Mouse (Mus musculus): ENCODE data around the gene Bicdl1. TPM values are rescaled to one million over a fixed set of nuclear protein-coding genes. Genes with fewer than 3 reads are reported as not detected.

Bicdl1 gene
- total RNA-seq (2014; fragmentation: Nextera tagmentation) (2.6 and 3.6 TPM in 2 replicates), total RNA-seq (2017) (1.7 and 2.8 TPM in 2 replicates), polyA plus RNA-seq (2012) (5.5 and 5.8 TPM in 2 replicates)

DNA sequence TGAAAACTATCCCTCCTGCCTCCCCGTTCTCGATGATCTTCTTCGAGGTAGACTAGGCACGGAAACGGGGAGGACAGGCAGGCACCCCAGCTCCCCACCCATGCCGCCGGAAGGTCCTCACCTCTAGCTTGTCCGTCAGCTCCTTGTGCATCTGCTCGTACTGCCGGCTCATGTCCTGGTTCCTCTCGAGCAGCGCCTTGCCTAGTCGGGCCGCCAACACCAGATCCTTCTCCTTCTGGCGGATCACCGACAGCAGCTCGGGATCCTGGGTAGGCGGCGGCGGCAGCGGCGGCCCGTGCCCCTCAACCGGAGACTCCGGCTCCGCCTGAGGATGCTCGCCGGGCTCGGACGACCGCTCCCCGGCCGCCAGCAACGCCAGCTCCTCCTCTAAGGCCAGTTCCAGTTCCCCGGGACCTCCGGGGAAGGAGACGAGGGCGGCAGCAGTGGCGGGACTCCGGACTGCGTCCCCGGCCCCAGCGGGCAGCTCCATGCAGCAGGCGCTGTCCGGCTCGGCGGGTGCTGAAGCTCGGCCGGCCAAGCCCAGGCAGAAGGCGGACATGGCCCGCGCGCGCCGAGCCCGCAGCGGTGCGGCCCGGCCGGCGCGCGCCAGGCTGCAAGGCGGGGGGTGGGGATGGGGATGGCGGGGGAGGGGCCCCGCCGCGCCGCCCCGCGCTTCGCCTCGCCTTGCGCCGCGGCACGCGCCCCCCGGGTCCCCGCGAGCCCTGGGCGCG lies at the start of gene Bicdl1:
Bicdl1 (minus strand) TSS at position 621 of the 731 bp plus-strand sequence.
- Histone ChIP-seq H3K9me3 (replicated peaks) (peaks cover 25% of the 10 kb centered on the region), H3K36me3 (replicated peaks) (no peaks in the 10 kb centered on the region), H3K4me1 (ENCODE audit: insufficient read depth, low read depth, low read length) (no peaks in the 10 kb centered on the region), H3K27me3 (ENCODE audit: insufficient read depth, low read length) (peaks cover 5% of the 10 kb centered on the region; the same call in 1 of the 2 replicates), H3K4me3 (ENCODE audit: low read depth, low read length) (peak within 1 kb of the TSS; percentile 13; the same call in 1 of the 2 replicates)
- ATAC-seq (ENCODE audit: extremely low read depth, insufficient number of reproducible peaks, low FRiP score, poor library complexity, severe bottlenecking): no peak
- no peak for DNase-seq (ENCODE audit: low spot score)
- no peak for TF ChIP-seq GATA2 (IDR thresholded peaks at IDR 0.05; ENCODE audit: borderline replicate concordance, low read depth, low read length)
- no peak for TF ChIP-seq TAL1 (conservative IDR thresholded peaks at IDR 0.05; ENCODE audit: low read depth, low read length)
- no peak for TF ChIP-seq CTCF (IDR thresholded peaks at IDR 0.05; ENCODE audit: low read depth, low read length)
- no peak for TF ChIP-seq POLR2AphosphoS5 (IDR thresholded peaks at IDR 0.05; ENCODE audit: insufficient replicate concordance, low read depth, low read length)
- no peak for TF ChIP-seq GATA1 (IDR thresholded peaks at IDR 0.05; ENCODE audit: borderline replicate concordance, low read length)

DNA sequence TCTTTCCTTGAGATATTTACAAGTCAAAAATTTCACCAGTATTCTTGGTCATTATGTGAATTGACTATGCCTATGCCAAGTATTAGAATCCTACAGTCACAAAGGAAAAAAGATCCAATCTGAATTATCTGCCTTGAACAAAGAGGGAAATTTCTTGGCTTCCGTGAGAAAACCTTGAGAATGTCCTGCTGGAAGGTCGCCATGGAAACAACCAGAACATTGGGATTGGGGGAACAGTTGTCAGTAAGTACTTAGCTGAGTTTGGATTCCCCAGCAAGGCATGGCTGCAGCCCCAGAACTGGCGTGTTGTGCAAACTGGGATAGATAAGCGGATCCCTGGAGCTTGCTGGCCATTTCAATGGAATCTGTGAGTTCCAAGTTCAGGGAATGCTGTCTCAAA lies 45.5 kb upstream of the Bicdl1 start:
- Histone ChIP-seq H3K4me1 (ENCODE audit: insufficient read depth, low read depth, low read length) (no peaks in the 10 kb centered on the region), H3K27me3 (ENCODE audit: insufficient read depth, low read length) (0 out of 2 replicates have a peak, but pooled peaks cover 5% of the 10 kb centered on the region), H3K36me3 (replicated peaks) (no peaks in the 10 kb centered on the region), H3K4me3 (ENCODE audit: low read depth, low read length) (no peak overlapping the region), H3K9me3 (replicated peaks) (no peaks in the 10 kb centered on the region)
- ATAC-seq (ENCODE audit: extremely low read depth, insufficient number of reproducible peaks, low FRiP score, poor library complexity, severe bottlenecking) (no peak), DNase-seq (ENCODE audit: low spot score) (no peak)
- TF ChIP-seq POLR2AphosphoS5 (IDR thresholded peaks at IDR 0.05; ENCODE audit: insufficient replicate concordance, low read depth, low read length): no peak
- TF ChIP-seq GATA2 (IDR thresholded peaks at IDR 0.05; ENCODE audit: borderline replicate concordance, low read depth, low read length): no peak
- no peak for TF ChIP-seq GATA1 (IDR thresholded peaks at IDR 0.05; ENCODE audit: borderline replicate concordance, low read length)
- no peak for TF ChIP-seq CTCF (IDR thresholded peaks at IDR 0.05; ENCODE audit: low read depth, low read length)
- no peak for TF ChIP-seq TAL1 (conservative IDR thresholded peaks at IDR 0.05; ENCODE audit: low read depth, low read length)

DNA sequence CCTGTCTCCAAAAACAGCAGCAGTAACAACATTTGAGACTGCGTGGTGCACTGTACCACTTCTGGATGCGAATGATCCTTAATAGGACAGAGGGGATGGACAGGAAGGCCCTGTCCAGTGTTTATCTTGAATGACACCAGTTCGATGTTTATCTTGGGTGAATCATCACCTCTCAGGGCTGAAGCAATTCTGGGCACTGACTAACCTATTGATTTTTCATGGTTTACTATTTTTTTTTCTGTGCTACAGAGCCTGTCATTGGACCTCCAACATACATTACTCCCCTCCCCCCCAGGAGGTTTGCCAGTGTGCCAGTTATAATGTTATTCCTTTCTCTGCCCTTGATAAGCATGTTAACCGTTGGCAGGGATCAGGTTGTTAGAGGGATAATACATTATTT lies 43.9 kb upstream of the Bicdl1 start:
- TF ChIP-seq GATA1 (IDR thresholded peaks at IDR 0.05; ENCODE audit: borderline replicate concordance, low read length) (no peak), TAL1 (conservative IDR thresholded peaks at IDR 0.05; ENCODE audit: low read depth, low read length) (no peak), GATA2 (IDR thresholded peaks at IDR 0.05; ENCODE audit: borderline replicate concordance, low read depth, low read length) (no peak), CTCF (IDR thresholded peaks at IDR 0.05; ENCODE audit: low read depth, low read length) (no peak), POLR2AphosphoS5 (IDR thresholded peaks at IDR 0.05; ENCODE audit: insufficient replicate concordance, low read depth, low read length) (no peak)
- Histone ChIP-seq H3K4me3 (ENCODE audit: low read depth, low read length) (no peak overlapping the region), H3K36me3 (replicated peaks) (no peaks in the 10 kb centered on the region), H3K9me3 (replicated peaks) (no peaks in the 10 kb centered on the region), H3K27me3 (ENCODE audit: insufficient read depth, low read length) (0 out of 2 replicates have a peak, but pooled peaks cover 3% of the 10 kb centered on the region), H3K4me1 (ENCODE audit: insufficient read depth, low read depth, low read length) (no peaks in the 10 kb centered on the region)
- DNase-seq (ENCODE audit: low spot score) (no peak), ATAC-seq (ENCODE audit: extremely low read depth, insufficient number of reproducible peaks, low FRiP score, poor library complexity, severe bottlenecking) (no peak)

DNA sequence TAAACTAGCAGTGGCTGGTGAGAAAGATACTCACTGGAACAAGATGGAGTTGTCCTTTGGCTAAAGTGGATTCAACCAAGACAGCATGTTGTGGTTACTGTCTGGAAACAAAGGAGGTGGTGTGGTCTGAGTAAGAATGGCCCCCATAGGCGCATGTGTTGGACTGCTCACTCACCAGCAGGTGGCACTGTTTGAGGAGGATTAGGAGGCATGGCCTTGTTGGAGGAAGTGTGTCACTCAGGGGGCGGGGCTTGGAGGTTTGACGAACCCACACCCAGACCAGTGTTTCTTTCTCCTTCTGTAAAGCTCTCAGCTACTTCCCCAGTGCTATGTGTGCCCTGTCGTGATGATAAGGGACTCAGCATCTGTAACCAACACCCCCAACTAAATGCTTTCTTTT lies 38.6 kb upstream of the Bicdl1 start:
- no peaks in the 10 kb centered on the region for H3K4me1 ChIP-seq (ENCODE audit: insufficient read depth, low read depth, low read length)
- H3K9me3 ChIP-seq (replicated peaks): peaks cover 4% of the 10 kb centered on the region
- H3K36me3 ChIP-seq (replicated peaks): no peaks in the 10 kb centered on the region
- no peaks in the 10 kb centered on the region for H3K27me3 ChIP-seq (ENCODE audit: insufficient read depth, low read length)
- TF ChIP-seq TAL1 (conservative IDR thresholded peaks at IDR 0.05; ENCODE audit: low read depth, low read length): no peak
- TF ChIP-seq GATA1 (IDR thresholded peaks at IDR 0.05; ENCODE audit: borderline replicate concordance, low read length): no peak
- no peak for TF ChIP-seq GATA2 (IDR thresholded peaks at IDR 0.05; ENCODE audit: borderline replicate concordance, low read depth, low read length)
- TF ChIP-seq CTCF (IDR thresholded peaks at IDR 0.05; ENCODE audit: low read depth, low read length): no peak
- TF ChIP-seq POLR2AphosphoS5 (IDR thresholded peaks at IDR 0.05; ENCODE audit: insufficient replicate concordance, low read depth, low read length): no peak
- no peak overlapping the region for H3K4me3 ChIP-seq (ENCODE audit: low read depth, low read length)
- DNase-seq (ENCODE audit: low spot score): no peak
- ATAC-seq (ENCODE audit: extremely low read depth, insufficient number of reproducible peaks, low FRiP score, poor library complexity, severe bottlenecking): no peak

DNA sequence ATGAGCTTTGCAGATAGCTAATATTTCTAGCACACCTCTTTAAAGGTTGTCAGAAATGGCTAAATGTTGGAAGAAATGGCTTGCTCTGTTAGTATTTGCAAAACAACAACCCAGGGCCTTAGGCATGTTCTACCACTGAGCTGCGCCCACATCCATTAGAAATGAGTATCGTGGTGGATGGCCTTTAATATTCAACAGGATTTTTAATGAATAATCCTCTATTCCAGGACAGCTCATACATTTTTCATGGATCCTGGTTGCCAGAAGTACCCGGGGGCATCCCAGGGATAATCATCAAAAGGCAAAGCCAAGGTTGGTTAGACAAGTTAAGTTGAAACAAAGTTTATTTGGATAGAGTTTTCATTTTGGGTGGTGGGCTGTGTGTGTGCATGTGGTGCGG lies 37.7 kb upstream of the Bicdl1 start:
- Histone ChIP-seq H3K36me3 (replicated peaks) (no peaks in the 10 kb centered on the region), H3K4me1 (ENCODE audit: insufficient read depth, low read depth, low read length) (no peaks in the 10 kb centered on the region), H3K27me3 (ENCODE audit: insufficient read depth, low read length) (no peaks in the 10 kb centered on the region), H3K4me3 (ENCODE audit: low read depth, low read length) (no peak overlapping the region), H3K9me3 (replicated peaks) (peaks cover 4% of the 10 kb centered on the region)
- TF ChIP-seq POLR2AphosphoS5 (IDR thresholded peaks at IDR 0.05; ENCODE audit: insufficient replicate concordance, low read depth, low read length) (no peak), TAL1 (conservative IDR thresholded peaks at IDR 0.05; ENCODE audit: low read depth, low read length) (no peak), GATA2 (IDR thresholded peaks at IDR 0.05; ENCODE audit: borderline replicate concordance, low read depth, low read length) (no peak), CTCF (IDR thresholded peaks at IDR 0.05; ENCODE audit: low read depth, low read length) (no peak), GATA1 (IDR thresholded peaks at IDR 0.05; ENCODE audit: borderline replicate concordance, low read length) (no peak)
- DNase-seq (ENCODE audit: low spot score) (no peak), ATAC-seq (ENCODE audit: extremely low read depth, insufficient number of reproducible peaks, low FRiP score, poor library complexity, severe bottlenecking) (no peak)

DNA sequence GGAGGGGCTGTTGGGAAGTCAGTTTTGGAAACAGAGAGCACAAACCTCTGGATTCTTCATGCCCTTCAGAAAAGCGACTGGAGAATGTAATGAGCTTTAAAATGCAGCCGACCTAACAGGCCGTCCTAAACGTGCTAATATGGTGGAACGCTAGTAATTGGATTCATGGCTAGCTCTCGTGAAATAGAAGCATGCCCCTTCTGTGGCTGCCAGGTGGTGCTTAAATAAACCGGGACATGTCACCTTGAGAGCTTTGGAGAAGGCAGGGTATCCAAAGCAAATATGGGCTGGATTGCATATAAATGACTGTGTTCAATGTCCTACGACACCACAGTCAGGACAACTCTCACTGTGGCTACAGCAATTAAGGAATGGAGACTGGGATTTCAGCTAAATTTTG lies 35.4 kb upstream of the Bicdl1 start:
- Histone ChIP-seq H3K36me3 (replicated peaks) (no peaks in the 10 kb centered on the region), H3K27me3 (ENCODE audit: insufficient read depth, low read length) (no peaks in the 10 kb centered on the region), H3K4me3 (ENCODE audit: low read depth, low read length) (no peak overlapping the region), H3K9me3 (replicated peaks) (peaks cover 4% of the 10 kb centered on the region), H3K4me1 (ENCODE audit: insufficient read depth, low read depth, low read length) (no peaks in the 10 kb centered on the region)
- ATAC-seq (ENCODE audit: extremely low read depth, insufficient number of reproducible peaks, low FRiP score, poor library complexity, severe bottlenecking): no peak
- no peak for TF ChIP-seq CTCF (IDR thresholded peaks at IDR 0.05; ENCODE audit: low read depth, low read length)
- TF ChIP-seq GATA1 (IDR thresholded peaks at IDR 0.05; ENCODE audit: borderline replicate concordance, low read length): no peak
- no peak for TF ChIP-seq GATA2 (IDR thresholded peaks at IDR 0.05; ENCODE audit: borderline replicate concordance, low read depth, low read length)
- TF ChIP-seq TAL1 (conservative IDR thresholded peaks at IDR 0.05; ENCODE audit: low read depth, low read length): no peak
- no peak for TF ChIP-seq POLR2AphosphoS5 (IDR thresholded peaks at IDR 0.05; ENCODE audit: insufficient replicate concordance, low read depth, low read length)
- DNase-seq (ENCODE audit: low spot score): no peak
